Mouse (Mus musculus) ZHBTc4 (cell line): ENCODE measurements around the gene Gpbp1l1.

Experiments
- DNase-seq: peaks from one replicate; pipeline ENCODE4 v3.0.0-alpha.2; 2011; ENCODE audit warnings: low read depth, low spot score

Gene Gpbp1l1

DNA sequence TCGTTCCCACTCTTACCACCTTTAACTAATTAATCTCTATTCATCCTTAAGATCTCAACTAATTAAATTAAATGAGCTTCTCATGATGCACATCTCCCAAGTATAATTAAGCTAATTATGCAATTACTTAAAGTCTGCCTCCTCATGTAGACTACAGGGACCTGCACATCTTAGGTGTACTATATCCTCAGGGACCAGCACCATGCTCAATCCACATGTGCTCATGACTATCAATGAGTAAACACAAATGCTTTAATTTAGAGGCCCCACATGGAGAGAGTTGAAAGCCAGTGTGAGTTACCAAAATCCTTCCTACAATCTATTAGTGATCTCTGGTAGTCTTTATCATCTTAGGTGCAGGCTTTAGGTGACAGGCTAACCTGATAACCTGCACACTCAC lies 77.7 kb downstream of the Gpbp1l1 start:
- no peak for DNase-seq

DNA sequence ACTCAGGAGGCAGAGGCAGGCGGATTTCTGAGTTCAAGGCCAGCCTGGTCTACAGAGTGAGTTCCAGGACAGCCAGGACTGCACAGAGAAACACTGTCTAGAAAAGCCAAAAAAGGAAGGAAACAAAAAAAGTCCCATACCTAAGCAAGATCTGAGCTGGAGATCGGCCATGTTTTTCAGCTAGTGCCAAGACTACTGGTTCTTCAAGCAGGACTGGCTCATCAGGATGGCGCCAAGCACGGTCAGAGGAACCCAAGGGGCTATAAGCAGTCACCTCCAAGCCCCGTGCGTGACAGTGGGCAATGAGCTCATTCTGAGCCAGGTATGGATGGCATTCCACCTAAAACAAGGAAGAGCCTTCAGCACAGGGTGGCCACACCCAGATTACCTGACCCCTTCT lies 81.4 kb downstream of the Gpbp1l1 start:
- DNase-seq = no peak

GRCm38 (mm10) chr4:116642071-116642470 lies 84.6 kb downstream of the Gpbp1l1 start:
- DNase-seq = no peak
